Mouse (Mus musculus) stomach, postnatal 0 days (tissue): ENCODE results near the gene Polr2a.

Source experiments
- CTCF ChIP-seq: IDR thresholded peaks from 2 replicates; pipeline ENCODE4 v1.5.1; 2016; ENCODE audit warnings: antibody characterized with exemption, low read depth, mild to moderate bottlenecking, moderate library complexity
- EP300 ChIP-seq: optimal IDR thresholded peaks from 2 replicates; pipeline ENCODE3; 2016; ENCODE audit warnings: antibody characterized with exemption

- no peak for TF ChIP-seq CTCF
- TF ChIP-seq EP300 = no peak
These were observed 51.5 kb downstream of the Polr2a start for GRCm38 (mm10) chr11:69706775-69707479.
